Mouse (Mus musculus) c-Kit-negative CD71-positive TER-119-positive erythroid progenitor cells, embryonic 14.5 days (primary cell): ENCODE results near the gene Alg9.

ENCODE experiments used
- DNase-seq: peaks from one replicate; pipeline ENCODE4 v3.0.0-alpha.2; 2013; ENCODE audit warnings: low read depth, low spot score

The Alg9 gene

GRCm38 (mm10) chr9:50885600-50885987 is 110.8 kb downstream of the Alg9 start:
- DNase-seq = no peak

GRCm38 (mm10) chr9:50886870-50887269 is 112.1 kb downstream of the Alg9 start:
- DNase-seq = no peak

- DNase-seq = no peak
Observed at GRCm38 (mm10) chr9:50887351-50887750, 112.5 kb downstream of the Alg9 start.

GRCm38 (mm10) chr9:50889211-50889610 is 114.4 kb downstream of the Alg9 start:
- no peak for DNase-seq

GRCm38 (mm10) chr9:50889964-50890363 is 115.1 kb downstream of the Alg9 start:
- DNase-seq = no peak

GRCm38 (mm10) chr9:50890494-50891090 is 115.8 kb downstream of the Alg9 start:
- no peak for DNase-seq
